Mouse (Mus musculus) testis, postnatal 14 days (tissue): ENCODE results near the gene Acap2.

Experiments
- DNase-seq: peaks from one replicate; pipeline ENCODE4 v3.0.0; 2021; ENCODE audit warnings: low spot score

Gene Acap2

GRCm38 (mm10) chr16:31205187-31205586, 4.1 kb upstream of the Acap2 start:
- no peak for DNase-seq

- DNase-seq: no peak
Observed at GRCm38 (mm10) chr16:31204216-31204615, 3.2 kb upstream of the Acap2 start.

GRCm38 (mm10) chr16:31201704-31202103, 659 bp upstream of the Acap2 start:
- no peak for DNase-seq

- peak; percentile 49 for DNase-seq
Observed at GRCm38 (mm10) chr16:31199926-31200789, 887 bp downstream of the Acap2 start.

GRCm38 (mm10) chr16:31199591-31199925, 1.5 kb downstream of the Acap2 start:
- peak; percentile 71 for DNase-seq

- no peak for DNase-seq
Observed at GRCm38 (mm10) chr16:31196971-31197370, 4.1 kb downstream of the Acap2 start.

- no peak for DNase-seq
Observed at GRCm38 (mm10) chr16:31192526-31192925, 8.5 kb downstream of the Acap2 start.

GRCm38 (mm10) chr16:31191818-31192217, 9.2 kb downstream of the Acap2 start:
- DNase-seq: no peak

- no peak for DNase-seq
Observed at GRCm38 (mm10) chr16:31190426-31190825, 10.6 kb downstream of the Acap2 start.

GRCm38 (mm10) chr16:31189291-31189690, 11.8 kb downstream of the Acap2 start:
- DNase-seq: no peak

- DNase-seq: no peak
Observed at GRCm38 (mm10) chr16:31188799-31189198, 12.2 kb downstream of the Acap2 start.

GRCm38 (mm10) chr16:31188270-31188669, 12.8 kb downstream of the Acap2 start:
- no peak for DNase-seq

- no peak for DNase-seq
Observed at GRCm38 (mm10) chr16:31187192-31187591, 13.9 kb downstream of the Acap2 start.

- no peak for DNase-seq
Observed at GRCm38 (mm10) chr16:31185757-31186156, 15.3 kb downstream of the Acap2 start.

GRCm38 (mm10) chr16:31184727-31185126, 16.3 kb downstream of the Acap2 start:
- DNase-seq: no peak

GRCm38 (mm10) chr16:31182576-31182975, 18.5 kb downstream of the Acap2 start:
- DNase-seq: no peak

- DNase-seq: no peak
Observed at GRCm38 (mm10) chr16:31180843-31181242, 20.2 kb downstream of the Acap2 start.

- DNase-seq: no peak
Observed at GRCm38 (mm10) chr16:31179384-31179783, 21.7 kb downstream of the Acap2 start.

GRCm38 (mm10) chr16:31174880-31175638, 26.0 kb downstream of the Acap2 start:
- DNase-seq: no peak

- DNase-seq: no peak
Observed at GRCm38 (mm10) chr16:31172229-31172628, 28.8 kb downstream of the Acap2 start.

GRCm38 (mm10) chr16:31171418-31171817, 29.6 kb downstream of the Acap2 start:
- no peak for DNase-seq

- no peak for DNase-seq
Observed at GRCm38 (mm10) chr16:31170297-31170696, 30.7 kb downstream of the Acap2 start.

- DNase-seq: no peak
Observed at GRCm38 (mm10) chr16:31169596-31169995, 31.4 kb downstream of the Acap2 start.
